Mouse (Mus musculus) adrenal gland, postnatal 4 days (tissue): ENCODE measurements around the gene Plod2. TPM values are rescaled to one million over a fixed set of nuclear protein-coding genes. Genes with fewer than 3 reads are reported as not detected.
A peak's percentile ranks its signal among the peaks of the same experiment; 100 is the strongest.

Experiments used
- DNase-seq, 2 experiments: peaks; one replicate each; pipeline ENCODE4 v3.0.0; 2021 to 2022; ENCODE audit warnings: low spot score in 2 of 2, mixed read lengths in 2 of 2
- total RNA-seq, 2 experiments: library from RNA; stranded (reverse); gene quantifications; 2 replicates each; pipeline ENCODE4 v1.2.3; 2021

Plod2 gene
- total RNA-seq, 2 experiments from 2014 or later = 149 to 167 TPM

DNA sequence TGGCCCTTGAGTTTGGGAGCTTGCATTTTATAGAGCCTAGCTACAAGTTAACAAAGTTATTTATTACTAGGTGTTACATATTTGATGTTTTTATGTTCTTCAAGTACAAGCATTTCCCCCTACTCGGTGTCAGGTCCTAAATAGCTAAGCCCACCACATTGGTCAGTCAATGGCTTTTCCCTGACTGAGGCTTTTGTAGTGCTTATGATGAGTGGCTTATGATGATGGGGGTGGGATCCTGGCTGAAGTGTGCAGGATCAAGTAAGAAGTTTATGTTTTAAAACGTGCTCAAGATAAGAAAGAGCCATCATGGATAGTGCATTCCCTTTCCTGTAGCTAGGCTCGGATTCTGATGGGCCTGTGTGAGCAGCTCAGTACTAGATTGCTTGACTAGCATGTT lies 10.7 kb downstream of the Plod2 start:
- DNase-seq = no peak

DNA sequence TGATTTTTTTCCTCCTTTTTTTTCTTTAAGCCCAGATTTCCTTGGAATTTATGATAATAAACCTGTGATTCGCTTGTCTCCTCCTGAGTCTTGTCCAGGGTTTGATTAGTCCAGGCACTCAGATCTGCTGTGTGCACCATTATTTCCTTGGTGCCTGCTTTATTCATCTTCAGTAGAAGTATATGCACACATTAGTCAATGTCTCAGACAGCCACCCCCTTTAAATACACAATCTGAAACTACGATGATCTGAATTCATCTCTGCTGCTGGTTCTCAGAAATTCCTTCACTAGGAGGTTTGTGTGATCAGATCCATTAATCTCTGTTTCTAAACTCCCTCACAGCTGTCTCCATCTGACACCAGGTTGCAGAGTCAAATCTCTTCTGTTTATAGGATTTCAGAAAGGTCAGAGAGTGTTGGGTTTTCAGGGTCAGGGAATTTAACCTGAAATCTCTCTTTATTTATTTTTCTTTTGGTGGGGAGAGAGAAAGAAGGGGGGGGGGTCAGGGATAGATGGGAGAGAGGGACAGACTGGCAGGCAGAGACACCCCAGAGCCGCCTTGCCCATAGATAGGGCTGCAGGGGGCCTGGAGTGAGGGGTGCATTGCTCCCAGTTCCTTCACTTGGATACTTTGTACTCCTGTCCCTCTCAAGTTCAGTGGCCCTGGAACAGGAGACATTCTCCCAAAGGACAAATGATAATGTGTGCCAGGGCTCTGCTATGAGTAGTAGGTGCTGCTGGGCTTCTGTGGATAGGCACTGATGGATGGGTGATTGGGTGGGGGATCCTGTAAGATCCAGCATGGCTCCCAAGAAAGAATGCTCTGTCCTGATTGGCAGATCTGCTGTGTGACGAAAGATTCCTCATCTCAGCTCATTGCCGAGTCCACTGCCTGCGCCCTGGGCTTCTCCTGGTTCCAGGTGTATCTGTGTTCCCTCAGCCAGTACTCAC lies 13.3 kb downstream of the Plod2 start:
- DNase-seq = no peak

- no peak for DNase-seq
Measured at GRCm38 (mm10) chr9:92559750-92560149, 17.7 kb downstream of the Plod2 start.

- no peak for DNase-seq
Measured at GRCm38 (mm10) chr9:92560840-92561547, 19.0 kb downstream of the Plod2 start.

DNA sequence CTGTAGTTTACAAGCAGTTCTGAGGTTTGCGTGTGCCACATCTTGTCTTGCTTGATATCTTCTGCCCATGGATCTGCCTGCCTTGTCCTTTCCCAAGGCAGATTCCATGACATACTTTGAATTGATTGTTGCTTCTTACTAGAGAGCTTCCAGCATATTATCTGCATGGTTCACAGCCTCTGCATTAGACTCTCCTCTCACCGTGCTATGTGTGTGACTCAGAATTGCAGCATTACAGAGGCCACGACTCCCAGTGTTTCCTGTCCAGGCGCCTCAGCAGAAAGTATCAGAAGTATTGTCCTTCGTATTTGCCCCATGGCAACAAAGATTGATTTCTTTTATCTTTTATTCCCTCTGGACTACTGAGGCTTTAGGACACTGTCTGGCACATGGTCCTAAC lies 20.4 kb downstream of the Plod2 start:
- no peak for DNase-seq

- DNase-seq = no peak
Measured at GRCm38 (mm10) chr9:92563306-92563705, 21.3 kb downstream of the Plod2 start.

GRCm38 (mm10) chr9:92564391-92564790 lies 22.4 kb downstream of the Plod2 start:
- no peak for DNase-seq

DNA sequence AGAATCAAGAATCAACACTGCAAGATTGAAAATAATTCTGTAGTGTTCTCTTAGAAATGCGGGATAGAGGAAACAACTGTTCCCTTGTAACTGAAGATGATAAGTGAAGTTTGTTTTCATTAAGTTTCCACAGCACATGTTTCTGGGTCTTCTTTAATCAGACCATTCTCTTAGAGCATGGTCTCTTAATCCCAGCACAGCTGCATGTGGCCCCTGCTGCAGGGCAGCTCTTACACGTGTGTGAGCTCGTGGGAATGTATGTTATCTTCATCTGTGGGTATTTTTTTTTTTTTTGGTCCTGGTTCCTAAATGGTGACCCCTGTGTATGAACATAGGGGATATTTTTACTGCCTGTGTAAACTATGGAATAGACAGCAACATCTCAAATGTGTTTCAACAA lies 24.2 kb downstream of the Plod2 start:
- no peak for DNase-seq

DNA sequence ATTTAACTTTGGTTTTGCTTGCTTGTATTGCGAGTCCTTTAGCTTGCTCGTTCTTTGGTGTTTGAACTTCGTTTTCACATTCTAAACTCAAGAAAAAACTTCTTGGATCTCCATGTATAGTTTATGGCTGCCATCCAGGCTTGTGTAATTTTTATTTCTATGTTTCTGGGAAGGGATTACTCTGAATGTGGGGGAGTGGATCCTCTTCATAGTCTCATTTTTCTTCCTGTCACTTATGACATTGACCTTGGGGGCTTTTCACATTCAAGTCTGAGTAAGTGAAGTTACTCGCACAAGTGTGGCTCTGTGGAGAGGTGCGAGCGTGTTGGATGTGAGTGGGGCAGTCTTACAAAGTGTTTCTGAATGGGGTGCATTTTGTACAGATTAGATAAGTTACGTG lies 25.5 kb downstream of the Plod2 start:
- no peak for DNase-seq

- DNase-seq = no peak
Measured at GRCm38 (mm10) chr9:92568798-92569197, 26.8 kb downstream of the Plod2 start.

GRCm38 (mm10) chr9:92572376-92573108 lies 30.5 kb downstream of the Plod2 start:
- no peak for DNase-seq

- DNase-seq = no peak
Measured at GRCm38 (mm10) chr9:92583876-92584275, 41.9 kb downstream of the Plod2 start.

GRCm38 (mm10) chr9:92586025-92586424 lies 44.0 kb downstream of the Plod2 start:
- no peak for DNase-seq

DNA sequence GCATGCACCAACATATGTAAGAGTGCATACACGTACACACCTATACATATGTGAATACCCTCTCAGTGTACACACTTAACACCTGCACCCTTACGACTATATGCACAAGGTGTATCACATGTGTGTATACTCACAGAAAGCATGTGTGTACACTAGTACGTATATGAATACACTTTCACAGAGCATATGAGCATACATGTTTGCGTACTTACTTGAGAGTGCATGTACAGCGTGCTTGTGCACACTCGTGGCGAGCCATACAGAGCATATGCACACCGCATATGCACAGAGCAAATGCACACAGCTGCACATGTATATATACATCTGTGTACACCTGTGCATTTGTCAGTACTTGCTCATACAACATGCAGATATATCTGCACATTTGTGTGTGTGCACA lies 45.4 kb downstream of the Plod2 start:
- DNase-seq = no peak

DNA sequence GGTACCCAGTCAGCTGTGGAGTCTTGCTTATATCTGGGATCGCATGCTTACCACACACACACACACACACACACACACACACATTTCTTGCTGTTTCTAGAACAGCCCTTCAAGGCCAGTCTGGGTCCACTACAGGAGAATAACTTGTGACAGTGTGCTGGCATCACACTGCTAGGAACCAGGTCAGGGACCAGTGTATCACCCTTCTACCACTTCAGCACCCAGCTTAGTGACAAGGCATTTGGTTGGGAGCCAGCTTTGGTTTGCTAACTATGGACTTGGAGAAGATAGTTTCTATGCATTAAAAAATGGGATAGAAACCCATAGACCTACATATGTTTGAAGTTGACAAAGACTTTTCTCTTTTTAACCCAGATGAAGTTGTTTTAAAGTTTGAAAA lies 46.2 kb downstream of the Plod2 start:
- no peak for DNase-seq

- DNase-seq = peak in 1 of 2 experiments; percentile 9
Measured at GRCm38 (mm10) chr9:92589021-92589420, 47.0 kb downstream of the Plod2 start.

- no peak for DNase-seq
Measured at GRCm38 (mm10) chr9:92591482-92591881, 49.5 kb downstream of the Plod2 start.

DNA sequence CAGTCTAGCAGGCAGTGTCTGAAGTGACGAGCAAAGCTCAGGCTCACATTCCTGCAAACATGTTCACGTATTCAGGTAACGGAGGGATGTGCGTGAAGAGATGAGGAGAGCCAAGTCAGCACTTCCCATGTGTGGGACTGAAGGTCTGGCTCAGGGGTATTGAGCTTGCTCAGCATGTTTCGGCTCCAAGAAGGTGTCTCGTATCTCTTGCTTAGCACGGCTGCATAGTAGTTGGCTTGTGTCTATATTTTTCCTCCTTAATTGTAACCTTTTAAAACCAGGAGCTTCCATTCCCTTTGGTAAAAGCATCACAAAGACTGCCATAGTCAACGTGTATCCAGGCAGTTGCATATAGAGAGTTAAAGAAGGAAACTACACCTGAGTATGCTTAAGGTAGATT lies 50.7 kb downstream of the Plod2 start:
- DNase-seq = no peak

GRCm38 (mm10) chr9:92594491-92594890 lies 52.5 kb downstream of the Plod2 start:
- no peak for DNase-seq

- no peak for DNase-seq
Measured at GRCm38 (mm10) chr9:92595296-92595695, 53.3 kb downstream of the Plod2 start.

DNA sequence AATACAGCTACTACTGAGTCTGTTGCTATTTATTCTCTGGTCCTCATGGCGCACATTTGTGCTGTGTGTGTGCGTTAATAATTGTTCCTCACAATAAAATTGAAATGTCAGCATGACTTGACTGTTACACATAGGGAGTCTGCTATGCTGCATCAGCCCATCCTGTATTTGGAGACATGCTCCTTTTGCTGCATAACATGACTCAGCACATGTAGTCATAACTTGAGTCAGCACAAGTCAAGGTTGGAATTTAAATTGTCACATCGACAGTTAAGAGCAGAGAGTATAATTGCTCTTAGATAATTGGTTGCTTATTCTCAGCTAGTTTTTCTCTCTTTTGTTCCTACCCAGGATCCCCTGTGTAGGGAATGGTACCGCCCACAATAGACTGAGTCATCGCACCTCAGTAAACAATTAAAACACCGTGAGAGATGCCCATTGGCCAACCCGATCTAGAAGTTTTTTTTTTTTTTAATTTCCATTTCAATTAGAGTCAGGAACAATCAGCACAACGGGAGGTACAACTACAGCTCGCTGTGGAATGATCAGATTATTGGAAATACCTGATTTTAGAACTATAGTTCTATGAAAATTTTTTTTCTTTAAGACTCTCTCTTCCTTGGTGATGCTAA lies 55.0 kb downstream of the Plod2 start:
- no peak for DNase-seq
